Comparison of ENCODE assay signal across 9 mouse cellular contexts in genomic region chr2:125661156-125661555, GRCm38 (mm10). TPM values are rescaled to one million over a fixed set of nuclear protein-coding genes. Genes with fewer than 3 reads are reported as not detected.
DNase-seq lines count a peak whose midpoint lies in the region; ATAC-seq and TF ChIP-seq lines count a peak whose summit lies in the region.
"Had no signal": no experiment of that assay in that cellular context is flagged by ENCODE, and none has a peak within 500 bp of the region (broad histone marks: within the 10 kb centered on the region; RNA-seq: fewer than 3 reads in every experiment).

No protein-coding gene starts in this region.

- TF ChIP-seq CTCF in cerebellum, adult 2 months (IDR thresholded peaks at IDR 0.05; ENCODE audit: borderline replicate concordance, insufficient read depth, low read depth, low read length) = no peak

- H3K9ac ChIP-seq in lung, embryonic 16.5 days (ENCODE audit: low read length) = peak overlapping the region; percentile 52
- peak overlapping the region; percentile 31; the same call in 1 of the 2 replicates for H3K9ac ChIP-seq in intestine, embryonic 15.5 days
- no peak overlapping the region for H3K9ac ChIP-seq in neural tube, embryonic 14.5 days (replicated peaks; ENCODE audit: low read depth, low read length)

- H3K27ac ChIP-seq in lung, embryonic 16.5 days (ENCODE audit: low read length) = no peak overlapping the region
- H3K27ac ChIP-seq in intestine, embryonic 15.5 days = no peak overlapping the region
- no peak overlapping the region for H3K27ac ChIP-seq in neural tube, embryonic 14.5 days (ENCODE audit: low read depth, low read length)
- H3K27ac ChIP-seq in cerebellum, adult 2 months (ENCODE audit: insufficient read depth, low read length) = no peak overlapping the region

- peak; percentile 79 for DNase-seq in heart, adult 11 months
- DNase-seq in heart, postnatal 4 days = no peak
- DNase-seq in lung, postnatal 25 days (ENCODE audit: low spot score) = no peak
- no peak for DNase-seq in ovary, adult 18-20 months (ENCODE audit: low spot score)
- no peak for DNase-seq in cerebellum, adult 2 months

- H3K36me3 ChIP-seq in lung, embryonic 16.5 days (ENCODE audit: control insufficient read depth, insufficient read depth, low read length) = no peaks in the 10 kb centered on the region
- no peaks in the 10 kb centered on the region for H3K36me3 ChIP-seq in intestine, embryonic 15.5 days
- H3K36me3 ChIP-seq in neural tube, embryonic 14.5 days (ENCODE audit: control insufficient read depth, insufficient read depth, low read length) = no peaks in the 10 kb centered on the region

- WGBS in lung, embryonic 16.5 days = 48% methylated on average over 4 of the region's 4 CpGs
- 45% methylated on average over 4 of the region's 4 CpGs for WGBS in intestine, embryonic 15.5 days
- 60% methylated on average over 4 of the region's 4 CpGs for WGBS in neural tube, embryonic 14.5 days
- 75% methylated on average over 4 of the region's 4 CpGs for WGBS in cerebellum, adult 2 months

- peak overlapping the region; percentile 59 for H3K4me2 ChIP-seq in lung, embryonic 16.5 days (ENCODE audit: low read depth, low read length)
- H3K4me2 ChIP-seq in intestine, embryonic 15.5 days (replicated peaks) = peak overlapping the region; percentile 56
- 0 out of 2 replicates have a peak overlapping the region, but pooled peaks have one; percentile 40 for H3K4me2 ChIP-seq in neural tube, embryonic 14.5 days (ENCODE audit: low read depth, low read length)

- no peaks in the 10 kb centered on the region for H3K9me3 ChIP-seq in lung, embryonic 16.5 days (ENCODE audit: control insufficient read depth, low read length)
- H3K9me3 ChIP-seq in intestine, embryonic 15.5 days = no peaks in the 10 kb centered on the region
- no peaks in the 10 kb centered on the region for H3K9me3 ChIP-seq in neural tube, embryonic 14.5 days (ENCODE audit: control insufficient read depth, low read length)

- TF ChIP-seq POLR2A in cerebellum, adult 2 months (IDR thresholded peaks at IDR 0.05; ENCODE audit: borderline replicate concordance, insufficient read depth, low read length) = no peak

- no peaks in the 10 kb centered on the region for H3K27me3 ChIP-seq in lung, embryonic 16.5 days (ENCODE audit: control insufficient read depth, insufficient read depth, low read depth, low read length)
- H3K27me3 ChIP-seq in intestine, embryonic 15.5 days (replicated peaks) = no peaks in the 10 kb centered on the region
- H3K27me3 ChIP-seq in neural tube, embryonic 14.5 days (ENCODE audit: control insufficient read depth, insufficient read depth, low read length) = no peaks in the 10 kb centered on the region
- H3K27me3 ChIP-seq in cerebellum, adult 2 months (ENCODE audit: control insufficient read depth, insufficient read depth, low read length) = no peaks in the 10 kb centered on the region

- no peak for ATAC-seq in lung, embryonic 16.5 days (ENCODE audit: low read depth)
- ATAC-seq in intestine, embryonic 15.5 days = no peak
- no peak for ATAC-seq in neural tube, embryonic 14.5 days (ENCODE audit: low read depth)

- H3K4me1 ChIP-seq in lung, embryonic 16.5 days (replicated peaks; ENCODE audit: control insufficient read depth, insufficient read depth, low read length) = peaks cover 9% of the 10 kb centered on the region
- H3K4me1 ChIP-seq in intestine, embryonic 15.5 days (replicated peaks) = peaks cover 4% of the 10 kb centered on the region; the same call in 1 of the 2 replicates
- H3K4me1 ChIP-seq in neural tube, embryonic 14.5 days (ENCODE audit: control insufficient read depth, insufficient read depth, low read length) = no peaks in the 10 kb centered on the region
- H3K4me1 ChIP-seq in cerebellum, adult 2 months (ENCODE audit: control insufficient read depth, insufficient read depth, low read length) = no peaks in the 10 kb centered on the region

- peak overlapping the region; percentile 43 for H3K4me3 ChIP-seq in lung, embryonic 16.5 days (ENCODE audit: low read length)
- H3K4me3 ChIP-seq in intestine, embryonic 15.5 days (replicated peaks) = peak overlapping the region; percentile 20; the same call in 1 of the 2 replicates
- no peak overlapping the region for H3K4me3 ChIP-seq in neural tube, embryonic 14.5 days (ENCODE audit: low read depth, low read length)
- no peak overlapping the region for H3K4me3 ChIP-seq in cerebellum, adult 2 months (replicated peaks; ENCODE audit: insufficient read depth, low read depth, low read length)
- H3K4me3 ChIP-seq: myocyte had no signal

RNA-seq across cellular contexts. Expression of gene Eid1, which starts 11.7 kb away (rescaled TPM):
- total RNA-seq in heart, postnatal 4 days (2021) = 100 to 1,000 TPM in 1 of 2 experiments, 10 to 100 TPM in 1; 96.5 to 104 TPM
- polyA plus RNA-seq in lung, embryonic 16.5 days (2015; fragmentation: Nextera tagmentation; extraction: Ambion mirVana) = 101 and 105 TPM in 2 replicates
- 105 and 114 TPM in 2 replicates for polyA plus RNA-seq in intestine, embryonic 15.5 days (2015; fragmentation: Nextera tagmentation; extraction: Ambion mirVana)
- polyA plus RNA-seq in neural tube, embryonic 14.5 days (2014; fragmentation: Nextera tagmentation; extraction: Ambion mirVana) = 524 and 526 TPM in 2 replicates
- polyA plus RNA-seq in cerebellum, adult 2 months (2012; rRNA removed) = 148 and 159 TPM in 2 replicates

RNA-seq across cellular contexts. Expression of gene Cep152, which starts 36.2 kb away (rescaled TPM):
- total RNA-seq in heart, postnatal 4 days (2021) = 1 to 10 TPM; 4.8 to 4.9 TPM
- polyA plus RNA-seq in lung, embryonic 16.5 days (2015; fragmentation: Nextera tagmentation; extraction: Ambion mirVana) = 8.6 and 9.6 TPM in 2 replicates
- polyA plus RNA-seq in intestine, embryonic 15.5 days (2015; fragmentation: Nextera tagmentation; extraction: Ambion mirVana) = 4.7 TPM in 2 replicates
- polyA plus RNA-seq in neural tube, embryonic 14.5 days (2014; fragmentation: Nextera tagmentation; extraction: Ambion mirVana) = 3.0 and 3.1 TPM in 2 replicates
- 3.1 and 3.2 TPM in 2 replicates for polyA plus RNA-seq in cerebellum, adult 2 months (2012; rRNA removed)

Comparison
In these comparisons a context has a peak if more than half of its experiments do, and no peak if none do; other contexts are left out.
1. H3K4me3 ChIP-seq: peak in lung, embryonic 16.5 days (single experiment) and intestine, embryonic 15.5 days (single experiment); none in neural tube, embryonic 14.5 days (single experiment) and cerebellum, adult 2 months (single experiment).
2. Peak in every context shown above with its lines, with median percentiles within 50 percentile points of each other: H3K4me2 ChIP-seq.